Mouse (Mus musculus): ENCODE data around the gene Rab11fip2. TPM values are rescaled to one million over a fixed set of nuclear protein-coding genes. Genes with fewer than 3 reads are reported as not detected.

Gene Rab11fip2
- polyA plus RNA-seq, 1 experiment from 2014 or later, result 4.9 TPM

DNA sequence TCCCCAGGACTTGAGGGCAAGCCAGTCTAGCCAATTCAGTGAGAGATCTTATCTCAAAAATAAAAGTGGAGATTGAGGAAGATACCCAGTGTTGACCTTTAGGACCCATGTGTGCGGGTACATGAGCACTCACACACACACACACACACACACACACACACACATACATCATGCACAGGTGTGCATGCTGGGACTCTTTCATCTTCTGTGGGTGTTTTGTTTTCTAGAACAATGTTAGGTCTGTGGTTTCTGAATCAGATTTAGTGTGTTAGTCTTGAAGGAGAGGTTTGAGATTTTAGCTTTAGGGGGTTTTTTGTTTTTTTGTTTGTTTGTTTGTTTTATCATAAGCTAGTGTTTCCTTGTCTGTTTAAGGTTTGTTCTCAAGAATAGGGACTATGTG lies 17.3 kb downstream of the Rab11fip2 start:
- Histone ChIP-seq H3K9ac (replicated peaks; ENCODE audit: low read length) (no peak overlapping the region), H3K36me3 (replicated peaks; ENCODE audit: control insufficient read depth, insufficient read depth, low read depth, low read length) (no peaks in the 10 kb centered on the region), H3K4me2 (ENCODE audit: low read depth, low read length) (no peak overlapping the region), H3K27me3 (ENCODE audit: control insufficient read depth, insufficient read depth, low read length) (no peaks in the 10 kb centered on the region), H3K9me3 (replicated peaks; ENCODE audit: control insufficient read depth, low read length) (no peaks in the 10 kb centered on the region), H3K27ac (replicated peaks; ENCODE audit: low read depth, low read length) (no peak overlapping the region), H3K4me1 (ENCODE audit: control insufficient read depth, insufficient read depth, low read length) (no peaks in the 10 kb centered on the region), H3K4me3 (ENCODE audit: low read depth, low read length) (no peak overlapping the region)
- ATAC-seq (replicated peaks; ENCODE audit: insufficient number of reproducible peaks, low FRiP score, low TSS enrichment, low read depth) (no peak), DNase-seq (ENCODE audit: low spot score) (no peak)
- WGBS, result 79% methylated on average over 1 of the region's 1 CpGs

DNA sequence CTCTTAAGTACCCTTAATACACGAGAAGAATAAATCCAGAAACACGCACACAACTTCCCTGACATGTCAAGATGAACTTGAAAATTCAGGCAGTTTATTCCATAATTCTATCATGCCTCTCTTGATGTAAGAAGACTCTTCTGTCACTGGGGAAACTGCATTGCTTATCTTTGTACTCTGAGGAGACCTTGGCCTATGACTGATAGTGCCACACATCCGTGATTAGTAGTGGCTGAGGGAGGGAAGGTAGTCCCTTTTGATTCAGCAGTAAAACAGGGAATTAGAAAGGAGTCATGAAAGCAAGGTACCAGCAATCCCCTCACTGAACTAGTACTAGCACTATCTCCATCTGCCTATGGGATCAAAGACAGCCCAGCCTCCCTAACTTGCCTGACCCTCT lies 22.6 kb downstream of the Rab11fip2 start:
- no peak overlapping the region for H3K9ac ChIP-seq (replicated peaks; ENCODE audit: low read length)
- no peak overlapping the region for H3K4me2 ChIP-seq (ENCODE audit: low read depth, low read length)
- H3K4me3 ChIP-seq (ENCODE audit: low read depth, low read length), result no peak overlapping the region
- H3K27me3 ChIP-seq (ENCODE audit: control insufficient read depth, insufficient read depth, low read length), result no peaks in the 10 kb centered on the region
- DNase-seq (ENCODE audit: low spot score) (no peak), ATAC-seq (replicated peaks; ENCODE audit: insufficient number of reproducible peaks, low FRiP score, low TSS enrichment, low read depth) (no peak)
- WGBS, result 85% methylated on average over 3 of the region's 3 CpGs
- no peaks in the 10 kb centered on the region for H3K9me3 ChIP-seq (replicated peaks; ENCODE audit: control insufficient read depth, low read length)
- no peaks in the 10 kb centered on the region for H3K36me3 ChIP-seq (replicated peaks; ENCODE audit: control insufficient read depth, insufficient read depth, low read depth, low read length)
- no peak overlapping the region for H3K27ac ChIP-seq (replicated peaks; ENCODE audit: low read depth, low read length)
- H3K4me1 ChIP-seq (ENCODE audit: control insufficient read depth, insufficient read depth, low read length), result no peaks in the 10 kb centered on the region

DNA sequence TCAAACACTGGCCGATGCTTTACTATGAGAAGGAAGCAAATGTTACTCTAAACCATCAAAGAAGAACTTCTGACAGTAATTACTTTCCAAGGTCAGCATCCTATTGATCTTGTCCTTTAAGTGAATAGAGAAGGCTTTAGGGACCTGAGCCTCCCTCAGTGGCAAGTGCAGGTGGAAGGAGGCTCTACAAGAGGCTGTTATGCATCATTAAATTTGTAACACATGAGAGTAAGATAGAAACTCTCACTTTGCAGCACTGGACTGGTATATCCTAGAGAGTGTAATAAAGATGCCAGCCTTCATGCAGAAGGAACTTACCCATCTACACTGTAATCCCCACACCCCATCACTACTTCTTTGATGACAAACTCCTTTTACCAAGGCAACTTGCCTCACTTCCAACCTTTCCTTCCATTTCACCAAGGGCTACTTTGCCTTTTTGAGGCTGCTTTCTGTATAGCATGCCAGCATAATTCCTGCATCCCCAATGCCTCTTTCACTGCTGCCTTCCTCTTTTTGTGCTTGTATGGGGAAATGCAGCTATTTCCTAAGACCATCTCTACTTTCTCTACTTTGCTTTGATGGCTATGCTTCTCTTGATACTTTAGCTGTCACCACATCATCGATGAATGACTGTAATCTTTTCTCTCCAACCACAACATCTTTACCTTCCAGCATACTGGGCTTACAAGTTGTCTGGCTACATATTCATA lies 25.4 kb downstream of the Rab11fip2 start:
- WGBS, result 75% methylated on average over 2 of the region's 2 CpGs

DNA sequence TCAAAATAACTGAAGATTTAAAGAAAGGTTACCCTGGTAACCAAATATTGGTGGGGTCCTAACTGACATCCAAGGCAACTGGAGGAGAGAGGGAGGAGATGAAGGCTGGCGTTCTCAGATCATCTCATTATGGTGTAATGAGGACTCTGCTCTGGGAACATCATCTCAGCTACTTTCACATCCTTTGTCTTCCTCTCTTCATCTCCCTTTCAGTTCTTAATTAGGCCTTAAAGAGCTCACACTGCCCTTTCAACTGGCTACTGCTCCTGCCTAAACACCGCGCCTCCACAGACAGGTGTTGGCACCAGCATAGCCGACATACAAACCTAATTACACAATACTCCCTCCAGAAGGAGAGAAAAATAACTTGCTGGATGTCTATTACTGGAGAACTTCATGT lies 31.9 kb downstream of the Rab11fip2 start:
- H3K27me3 ChIP-seq (ENCODE audit: control insufficient read depth, insufficient read depth, low read length), result no peaks in the 10 kb centered on the region
- ATAC-seq (replicated peaks; ENCODE audit: insufficient number of reproducible peaks, low FRiP score, low TSS enrichment, low read depth) (no peak), DNase-seq (ENCODE audit: low spot score) (no peak)
- no peaks in the 10 kb centered on the region for H3K9me3 ChIP-seq (replicated peaks; ENCODE audit: control insufficient read depth, low read length)
- H3K9ac ChIP-seq (replicated peaks; ENCODE audit: low read length), result no peak overlapping the region
- H3K27ac ChIP-seq (replicated peaks; ENCODE audit: low read depth, low read length), result no peak overlapping the region
- H3K4me2 ChIP-seq (ENCODE audit: low read depth, low read length), result no peak overlapping the region
- H3K36me3 ChIP-seq (replicated peaks; ENCODE audit: control insufficient read depth, insufficient read depth, low read depth, low read length), result no peaks in the 10 kb centered on the region
- 64% methylated on average over 4 of the region's 4 CpGs for WGBS
- no peaks in the 10 kb centered on the region for H3K4me1 ChIP-seq (ENCODE audit: control insufficient read depth, insufficient read depth, low read length)
- H3K4me3 ChIP-seq (ENCODE audit: low read depth, low read length), result no peak overlapping the region

More for the DNA sequence above, 25.4 kb downstream of the Rab11fip2 start:
- Histone ChIP-seq H3K27me3 (ENCODE audit: control insufficient read depth, insufficient read depth, low read length) (no peaks in the 10 kb centered on the region), H3K4me1 (ENCODE audit: control insufficient read depth, insufficient read depth, low read length) (no peaks in the 10 kb centered on the region), H3K9ac (replicated peaks; ENCODE audit: low read length) (no peak overlapping the region), H3K27ac (replicated peaks; ENCODE audit: low read depth, low read length) (no peak overlapping the region), H3K9me3 (replicated peaks; ENCODE audit: control insufficient read depth, low read length) (no peaks in the 10 kb centered on the region), H3K36me3 (replicated peaks; ENCODE audit: control insufficient read depth, insufficient read depth, low read depth, low read length) (no peaks in the 10 kb centered on the region), H3K4me2 (ENCODE audit: low read depth, low read length) (no peak overlapping the region), H3K4me3 (ENCODE audit: low read depth, low read length) (no peak overlapping the region)
- DNase-seq (ENCODE audit: low spot score), result no peak
- ATAC-seq (replicated peaks; ENCODE audit: insufficient number of reproducible peaks, low FRiP score, low TSS enrichment, low read depth), result no peak

DNA sequence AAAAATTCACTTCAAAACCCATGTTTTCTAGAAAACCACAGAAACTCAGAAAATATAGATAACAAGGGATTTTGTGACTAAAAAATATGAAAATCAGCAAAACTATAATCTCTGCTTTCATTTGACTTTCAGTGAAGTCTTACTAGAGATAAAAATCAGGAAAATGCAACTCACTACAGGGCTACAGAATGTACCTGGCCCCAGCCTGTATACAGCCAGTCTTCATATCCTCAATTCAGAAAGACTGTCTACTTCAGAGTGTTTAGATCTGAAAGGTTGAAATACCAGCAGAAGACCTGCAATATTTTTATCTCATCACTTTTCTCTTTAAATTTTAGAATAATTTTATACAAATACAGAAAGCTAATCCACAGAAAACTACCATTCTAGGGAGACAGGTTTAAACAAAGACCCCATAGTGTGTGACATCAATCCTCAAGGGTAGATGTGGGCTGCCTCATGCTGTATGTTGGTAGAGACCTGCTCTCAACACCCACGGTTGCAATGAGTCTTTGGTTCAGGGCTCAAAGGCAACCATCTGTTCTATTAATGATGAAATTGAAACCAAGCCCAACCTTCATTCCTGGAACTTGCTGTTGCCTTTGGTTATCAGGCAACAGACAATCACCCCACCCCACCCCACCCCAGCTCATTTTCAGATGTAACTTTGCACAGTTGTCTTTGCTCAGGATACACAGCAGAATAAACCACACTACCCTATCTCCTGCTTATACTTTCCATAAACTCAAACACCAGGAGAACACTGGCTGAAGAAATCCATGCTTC lies 38.0 kb downstream of the Rab11fip2 start:
- Histone ChIP-seq H3K27me3 (ENCODE audit: control insufficient read depth, insufficient read depth, low read length) (no peaks in the 10 kb centered on the region), H3K36me3 (replicated peaks; ENCODE audit: control insufficient read depth, insufficient read depth, low read depth, low read length) (no peaks in the 10 kb centered on the region), H3K4me1 (ENCODE audit: control insufficient read depth, insufficient read depth, low read length) (no peaks in the 10 kb centered on the region), H3K9me3 (replicated peaks; ENCODE audit: control insufficient read depth, low read length) (no peaks in the 10 kb centered on the region), H3K27ac (replicated peaks; ENCODE audit: low read depth, low read length) (no peak overlapping the region), H3K4me2 (ENCODE audit: low read depth, low read length) (no peak overlapping the region), H3K9ac (replicated peaks; ENCODE audit: low read length) (no peak overlapping the region), H3K4me3 (ENCODE audit: low read depth, low read length) (no peak overlapping the region)
- no peak for ATAC-seq (replicated peaks; ENCODE audit: insufficient number of reproducible peaks, low FRiP score, low TSS enrichment, low read depth)
- no peak for DNase-seq (ENCODE audit: low spot score)
- WGBS, result 68% methylated on average over 1 of the region's 1 CpGs

DNA sequence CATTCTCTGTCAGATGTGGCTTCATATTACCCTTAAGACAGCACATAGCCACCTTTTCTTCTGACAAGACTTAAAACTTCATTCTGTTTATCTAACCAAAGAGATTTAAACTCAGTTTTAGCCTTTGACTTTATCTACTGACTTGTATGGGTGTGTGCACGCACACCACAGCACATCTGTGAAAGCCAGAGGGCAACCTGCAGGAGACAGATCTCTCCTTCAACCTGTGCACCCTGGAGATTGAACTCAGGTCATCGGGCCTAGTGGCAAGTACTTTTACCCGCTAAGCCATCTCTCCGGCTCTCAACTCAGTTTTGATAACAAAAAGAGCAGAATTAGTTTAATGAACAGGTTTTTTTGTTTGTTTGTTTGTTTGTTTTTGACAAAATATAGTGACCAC lies 43.5 kb downstream of the Rab11fip2 start:
- Histone ChIP-seq H3K36me3 (replicated peaks; ENCODE audit: control insufficient read depth, insufficient read depth, low read depth, low read length) (no peaks in the 10 kb centered on the region), H3K9ac (replicated peaks; ENCODE audit: low read length) (no peak overlapping the region), H3K9me3 (replicated peaks; ENCODE audit: control insufficient read depth, low read length) (no peaks in the 10 kb centered on the region), H3K4me3 (ENCODE audit: low read depth, low read length) (no peak overlapping the region), H3K27ac (replicated peaks; ENCODE audit: low read depth, low read length) (no peak overlapping the region), H3K4me2 (ENCODE audit: low read depth, low read length) (no peak overlapping the region), H3K4me1 (ENCODE audit: control insufficient read depth, insufficient read depth, low read length) (no peaks in the 10 kb centered on the region), H3K27me3 (ENCODE audit: control insufficient read depth, insufficient read depth, low read length) (no peaks in the 10 kb centered on the region)
- WGBS, result 91% methylated on average over 4 of the region's 4 CpGs
- ATAC-seq (replicated peaks; ENCODE audit: insufficient number of reproducible peaks, low FRiP score, low TSS enrichment, low read depth) (no peak), DNase-seq (ENCODE audit: low spot score) (no peak)

DNA sequence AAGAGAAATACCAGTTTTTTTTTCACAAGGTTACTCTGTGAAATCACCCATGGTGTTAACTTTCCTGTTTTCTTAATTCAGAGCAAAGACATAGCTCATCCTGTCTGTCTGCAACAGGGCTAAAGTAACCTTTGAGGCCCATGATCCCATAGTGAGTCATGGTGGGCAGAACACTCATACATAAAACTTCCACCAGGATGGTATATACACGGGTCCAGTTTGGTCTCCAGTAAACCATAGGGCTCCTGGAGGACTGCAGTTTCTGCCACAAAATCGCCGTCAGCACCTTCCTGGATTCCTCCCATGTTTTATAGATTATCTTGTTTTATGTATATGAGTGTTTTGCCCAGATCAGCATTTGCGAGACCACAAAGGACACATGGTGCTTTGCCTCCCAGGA lies 45.2 kb downstream of the Rab11fip2 start:
- no peak for ATAC-seq (replicated peaks; ENCODE audit: insufficient number of reproducible peaks, low FRiP score, low TSS enrichment, low read depth)
- WGBS, result 80% methylated on average over 4 of the region's 4 CpGs

DNA sequence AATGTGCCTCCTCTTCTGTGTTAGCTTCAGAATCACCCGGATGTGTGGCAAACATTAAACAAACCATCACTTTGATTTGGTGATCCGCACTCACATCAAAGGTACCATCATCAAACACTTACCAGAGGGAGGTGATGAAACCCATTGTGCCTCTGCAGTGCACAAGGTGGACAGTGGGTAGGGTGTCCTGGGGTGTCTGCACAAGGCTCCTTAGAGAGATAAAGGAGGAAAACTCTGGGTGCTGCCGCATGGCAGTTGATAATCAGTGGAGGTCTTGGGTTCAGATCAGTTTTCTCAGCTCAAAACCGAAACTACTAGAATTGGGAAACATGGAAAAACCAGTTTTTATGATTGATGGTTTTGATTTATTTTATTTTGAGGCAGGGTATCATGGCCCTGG lies 54.1 kb downstream of the Rab11fip2 start:
- H3K36me3 ChIP-seq (replicated peaks; ENCODE audit: control insufficient read depth, insufficient read depth, low read depth, low read length), result no peaks in the 10 kb centered on the region
- 84% methylated on average over 4 of the region's 4 CpGs for WGBS

More for the DNA sequence above, 45.2 kb downstream of the Rab11fip2 start:
- H3K27ac ChIP-seq (replicated peaks; ENCODE audit: low read depth, low read length), result no peak overlapping the region
- no peak overlapping the region for H3K4me2 ChIP-seq (ENCODE audit: low read depth, low read length)
- no peaks in the 10 kb centered on the region for H3K27me3 ChIP-seq (ENCODE audit: control insufficient read depth, insufficient read depth, low read length)
- H3K9ac ChIP-seq (replicated peaks; ENCODE audit: low read length), result no peak overlapping the region
- no peaks in the 10 kb centered on the region for H3K36me3 ChIP-seq (replicated peaks; ENCODE audit: control insufficient read depth, insufficient read depth, low read depth, low read length)
- no peak overlapping the region for H3K4me3 ChIP-seq (ENCODE audit: low read depth, low read length)
- H3K4me1 ChIP-seq (ENCODE audit: control insufficient read depth, insufficient read depth, low read length), result no peaks in the 10 kb centered on the region
- H3K9me3 ChIP-seq (replicated peaks; ENCODE audit: control insufficient read depth, low read length), result no peaks in the 10 kb centered on the region
- DNase-seq (ENCODE audit: low spot score), result no peak

More for the DNA sequence above, 54.1 kb downstream of the Rab11fip2 start:
- Histone ChIP-seq H3K4me1 (ENCODE audit: control insufficient read depth, insufficient read depth, low read length) (no peaks in the 10 kb centered on the region), H3K9ac (replicated peaks; ENCODE audit: low read length) (no peak overlapping the region), H3K27ac (replicated peaks; ENCODE audit: low read depth, low read length) (no peak overlapping the region), H3K4me3 (ENCODE audit: low read depth, low read length) (no peak overlapping the region), H3K9me3 (replicated peaks; ENCODE audit: control insufficient read depth, low read length) (no peaks in the 10 kb centered on the region), H3K27me3 (ENCODE audit: control insufficient read depth, insufficient read depth, low read length) (no peaks in the 10 kb centered on the region), H3K4me2 (ENCODE audit: low read depth, low read length) (no peak overlapping the region)
- no peak for ATAC-seq (replicated peaks; ENCODE audit: insufficient number of reproducible peaks, low FRiP score, low TSS enrichment, low read depth)
- no peak for DNase-seq (ENCODE audit: low spot score)

Data from embryonic facial prominence, embryonic 11.5 days (tissue).